ENCODE assay signal across 32 mouse cellular contexts in genomic region chr5:123512102-123512501, GRCm38 (mm10). TPM values are rescaled to one million over a fixed set of nuclear protein-coding genes. Genes with fewer than 3 reads are reported as not detected.
DNase-seq lines count a peak whose midpoint lies in the region; ATAC-seq and TF ChIP-seq lines count a peak whose summit lies in the region.
"Had no signal": no experiment of that assay in that cellular context is flagged by ENCODE, and none has a peak within 500 bp of the region (broad histone marks: within the 10 kb centered on the region; RNA-seq: fewer than 3 reads in every experiment).

No protein-coding gene starts in this region.

- TF ChIP-seq EP300 in heart, postnatal 0 days (IDR thresholded peaks at IDR 0.05; ENCODE audit: low read depth), result no peak
- no peak for TF ChIP-seq EP300 in heart, adult 2 months (IDR thresholded peaks at IDR 0.05; ENCODE audit: insufficient read depth, low read depth, low read length)

- no peak overlapping the region for H3K4me3 ChIP-seq in heart, postnatal 0 days (ENCODE audit: low read depth, low read length)
- H3K4me3 ChIP-seq in heart, embryonic 11.5 days (ENCODE audit: low read depth, low read length), result no peak overlapping the region
- no peak overlapping the region for H3K4me3 ChIP-seq in liver, embryonic 13.5 days (replicated peaks)
- no peak overlapping the region for H3K4me3 ChIP-seq in myocyte
- H3K4me3 ChIP-seq in heart, adult 2 months, result no peak overlapping the region
- H3K4me3 ChIP-seq: embryonic facial prominence, embryonic 15.5 days; forebrain, embryonic 12.5 days; hindbrain, embryonic 12.5 days; limb, embryonic 15.5 days; neural tube, embryonic 15.5 days had no signal

- peaks cover 21% of the 10 kb centered on the region for H3K27me3 ChIP-seq in heart, postnatal 0 days (ENCODE audit: control insufficient read depth, insufficient read depth, low read length)
- peaks cover 23% of the 10 kb centered on the region for H3K27me3 ChIP-seq in heart, embryonic 11.5 days (ENCODE audit: control insufficient read depth, insufficient read depth, low read length)
- H3K27me3 ChIP-seq in liver, embryonic 13.5 days, result peaks cover 38% of the 10 kb centered on the region
- H3K27me3 ChIP-seq in myocyte (ENCODE audit: control insufficient read depth, insufficient read depth, insufficient read length), result no peaks in the 10 kb centered on the region
- no peaks in the 10 kb centered on the region for H3K27me3 ChIP-seq in heart, adult 2 months (ENCODE audit: control insufficient read depth, insufficient read depth, low read length)
- H3K27me3 ChIP-seq: neural tube, embryonic 15.5 days had no signal

- DNase-seq in heart, postnatal 0 days (ENCODE audit: low spot score), result no peak
- peak; percentile 34 for DNase-seq in liver, embryonic 13.5 days
- no peak for DNase-seq in kidney, adult 8-10 months
- DNase-seq in heart, adult 2 months, result no peak
- DNase-seq in gastrocnemius, adult 8-10 months (ENCODE audit: low spot score in 2 of 2), result no peak
- DNase-seq: adrenal gland, adult 8-10 months; cerebellum, adult 11 months; cerebellum, postnatal 14 days; embryo, embryonic 11 days; gastrocnemius, postnatal 10 days; heart, postnatal 10 days; kidney, postnatal 10 days; lung, postnatal 10 days; midbrain, embryonic 14.5 days; thymus, adult 18-20 months; thymus, postnatal 4 days had no signal

- H3K27ac ChIP-seq in heart, postnatal 0 days (ENCODE audit: low read depth), result no peak overlapping the region
- H3K27ac ChIP-seq in heart, embryonic 11.5 days (ENCODE audit: low read depth, low read length), result no peak overlapping the region
- H3K27ac ChIP-seq in liver, embryonic 13.5 days, result peak overlapping the region; percentile 19; the same call in 1 of the 2 replicates
- H3K27ac ChIP-seq in heart, adult 2 months, result no peak overlapping the region
- H3K27ac ChIP-seq: embryonic facial prominence, embryonic 15.5 days; forebrain, embryonic 12.5 days; hindbrain, embryonic 12.5 days; limb, embryonic 15.5 days; neural tube, embryonic 15.5 days had no signal

- no peak overlapping the region for H3K4me2 ChIP-seq in heart, postnatal 0 days (ENCODE audit: low read depth, low read length)
- H3K4me2 ChIP-seq in heart, embryonic 11.5 days, result no peak overlapping the region
- H3K4me2 ChIP-seq in liver, embryonic 13.5 days, result no peak overlapping the region
- H3K4me2 ChIP-seq in myocyte (ENCODE audit: low read depth), result no peak overlapping the region
- H3K4me2 ChIP-seq: embryonic facial prominence, embryonic 15.5 days; forebrain, embryonic 12.5 days; hindbrain, embryonic 12.5 days; limb, embryonic 15.5 days; neural tube, embryonic 15.5 days had no signal

- intact Hi-C loops in heart, adult 2 months (cut with DNase I), result no loop called here

- no peaks in the 10 kb centered on the region for H3K9me3 ChIP-seq in heart, postnatal 0 days (replicated peaks; ENCODE audit: control insufficient read depth, low read length)
- no peaks in the 10 kb centered on the region for H3K9me3 ChIP-seq in heart, embryonic 11.5 days (replicated peaks; ENCODE audit: control insufficient read depth, low read length)
- no peaks in the 10 kb centered on the region for H3K9me3 ChIP-seq in liver, embryonic 13.5 days (replicated peaks)
- H3K9me3 ChIP-seq: embryonic facial prominence, embryonic 15.5 days; forebrain, embryonic 12.5 days; hindbrain, embryonic 12.5 days; limb, embryonic 15.5 days; neural tube, embryonic 15.5 days had no signal

- H3K9ac ChIP-seq in heart, postnatal 0 days (replicated peaks; ENCODE audit: low read depth, low read length), result 0 out of 2 replicates have a peak overlapping the region, but pooled peaks have one; percentile 4
- no peak overlapping the region for H3K9ac ChIP-seq in heart, embryonic 11.5 days (ENCODE audit: low read depth, low read length)
- peak overlapping the region; percentile 11; the same call in 1 of the 2 replicates for H3K9ac ChIP-seq in liver, embryonic 13.5 days
- H3K9ac ChIP-seq in heart, adult 2 months (ENCODE audit: low read depth, low read length), result no peak overlapping the region
- H3K9ac ChIP-seq: embryonic facial prominence, embryonic 15.5 days; forebrain, embryonic 12.5 days; hindbrain, embryonic 12.5 days; limb, embryonic 15.5 days; neural tube, embryonic 15.5 days had no signal

- TF ChIP-seq CTCF in heart, postnatal 0 days (IDR thresholded peaks at IDR 0.05; ENCODE audit: low read depth), result no peak
- TF ChIP-seq CTCF in heart, adult 2 months (IDR thresholded peaks at IDR 0.05), result no peak

- no peaks in the 10 kb centered on the region for H3K79me2 ChIP-seq in myocyte (ENCODE audit: control insufficient read depth, insufficient read depth)
- no peaks in the 10 kb centered on the region for H3K79me2 ChIP-seq in heart, adult 2 months (replicated peaks; ENCODE audit: control insufficient read depth, insufficient read depth, low read length)

- peaks cover 14% of the 10 kb centered on the region for H3K4me1 ChIP-seq in heart, postnatal 0 days (ENCODE audit: control insufficient read depth, insufficient read depth)
- peaks cover 7% of the 10 kb centered on the region; the same call in 1 of the 2 replicates for H3K4me1 ChIP-seq in heart, embryonic 11.5 days (ENCODE audit: control insufficient read depth, insufficient read depth, low read length)
- H3K4me1 ChIP-seq in liver, embryonic 13.5 days (replicated peaks), result peaks cover 33% of the 10 kb centered on the region
- peaks cover 2% of the 10 kb centered on the region; the same call in 1 of the 2 replicates for H3K4me1 ChIP-seq in heart, adult 2 months (ENCODE audit: control insufficient read depth, insufficient read depth, low read length)

- no peak overlapping the region for H3ac ChIP-seq in myocyte (ENCODE audit: control insufficient read depth, insufficient read length)

- H3K36me3 ChIP-seq in heart, postnatal 0 days (replicated peaks; ENCODE audit: control insufficient read depth, insufficient read depth, low read length), result peaks cover 38% of the 10 kb centered on the region
- peaks cover 10% of the 10 kb centered on the region; the same call in 1 of the 2 replicates for H3K36me3 ChIP-seq in heart, embryonic 11.5 days (ENCODE audit: control insufficient read depth, insufficient read depth, low read length)
- H3K36me3 ChIP-seq in liver, embryonic 13.5 days, result peaks cover 42% of the 10 kb centered on the region
- peaks cover 7% of the 10 kb centered on the region for H3K36me3 ChIP-seq in myocyte (ENCODE audit: control insufficient read depth, insufficient read depth)
- H3K36me3 ChIP-seq in heart, adult 2 months (ENCODE audit: control insufficient read depth, insufficient read depth, low read length), result no peaks in the 10 kb centered on the region

- no peak for TF ChIP-seq POLR2A in myocyte (IDR thresholded peaks at IDR 0.05; ENCODE audit: insufficient read length, low read depth)
- TF ChIP-seq POLR2A in heart, adult 2 months (IDR thresholded peaks at IDR 0.05; ENCODE audit: insufficient read depth, low read depth, low read length), result no peak

- ATAC-seq in heart, postnatal 0 days (ENCODE audit: insufficient read depth, low read depth), result no peak
- ATAC-seq in heart, embryonic 11.5 days (replicated peaks; ENCODE audit: insufficient number of reproducible peaks, low FRiP score, low TSS enrichment), result no peak
- ATAC-seq in common myeloid progenitor, adult 5-6 weeks (replicated peaks; ENCODE audit: low read depth, poor library complexity, severe bottlenecking), result peak; percentile 46
- peak; percentile 82 for ATAC-seq in liver, embryonic 13.5 days (ENCODE audit: low read depth)
- ATAC-seq: intestine, postnatal 0 days had no signal

- 72% methylated on average over 3 of the region's 3 CpGs for WGBS in heart, postnatal 0 days
- 71% methylated on average over 3 of the region's 3 CpGs for WGBS in heart, embryonic 11.5 days (ENCODE audit: insufficient replicate concordance)
- 33% methylated on average over 3 of the region's 3 CpGs for WGBS in liver, embryonic 13.5 days (ENCODE audit: insufficient replicate concordance)
- WGBS in heart, adult 2 months, result 62% methylated on average over 3 of the region's 3 CpGs

RNA-seq across cellular contexts. Expression of gene B3gnt4, which starts 1.8 kb away (rescaled TPM):
- not detected in 2 replicates for total RNA-seq in heart, postnatal 0 days (2014; rRNA removed; ENCODE audit: low replicate concordance)
- polyA plus RNA-seq in heart, postnatal 0 days (2015; fragmentation: Nextera tagmentation; extraction: Ambion mirVana), result not detected in 2 replicates
- 0.20 TPM in 1 of 2 replicates, not detected in the other for polyA plus RNA-seq in heart, embryonic 11.5 days (2014; fragmentation: Nextera tagmentation; extraction: Ambion mirVana)
- 0.14 TPM in 1 of 2 replicates, not detected in the other for total RNA-seq in common myeloid progenitor, adult 5-6 weeks (2017)
- polyA plus RNA-seq in liver, embryonic 13.5 days (2015; fragmentation: Nextera tagmentation; extraction: Ambion mirVana), result 0.07 TPM in 2 replicates
- 0.05 TPM for polyA plus RNA-seq in myocyte (2012; fragmentation: generic; extraction: Trizol)
- not detected for total RNA-seq in heart, adult 2 months (2021)
- 0.45 TPM in 1 of 2 replicates, not detected in the other for polyA plus RNA-seq in heart, adult 2 months (2012; rRNA removed)
- not detected for total RNA-seq in gastrocnemius, adult 8-10 months (2022)
- total RNA-seq: gastrocnemius, postnatal 10 days; heart, adult 8-10 months; heart, postnatal 10 days; megakaryocyte, adult 5-6 weeks had no signal

RNA-seq across cellular contexts. Expression of gene Diablo, which starts 11.9 kb away (rescaled TPM):
- 79.1 and 99.4 TPM in 2 replicates for total RNA-seq in heart, postnatal 0 days (2014; rRNA removed; ENCODE audit: low replicate concordance)
- 105 and 107 TPM in 2 replicates for polyA plus RNA-seq in heart, postnatal 0 days (2015; fragmentation: Nextera tagmentation; extraction: Ambion mirVana)
- polyA plus RNA-seq in heart, embryonic 11.5 days (2014; fragmentation: Nextera tagmentation; extraction: Ambion mirVana), result 95.1 and 109 TPM in 2 replicates
- 38.3 and 60.5 TPM in 2 replicates for total RNA-seq in common myeloid progenitor, adult 5-6 weeks (2017)
- 67.3 and 74.4 TPM in 2 replicates for polyA plus RNA-seq in liver, embryonic 13.5 days (2015; fragmentation: Nextera tagmentation; extraction: Ambion mirVana)
- 54.2 TPM for polyA plus RNA-seq in myocyte (2012; fragmentation: generic; extraction: Trizol)
- 10 to 100 TPM; 64.7 to 71.5 TPM for total RNA-seq in heart, adult 2 months (2021)
- polyA plus RNA-seq in heart, adult 2 months (2012; rRNA removed), result 93.8 and 140 TPM in 2 replicates
- 10 to 100 TPM; 37.0 to 44.9 (median 41.6) TPM for total RNA-seq in gastrocnemius, adult 8-10 months (2022)

RNA-seq across cellular contexts. Expression of gene Gm49027, which starts 13.2 kb away (rescaled TPM):
- 1.1 TPM in 1 of 2 replicates, not detected in the other for total RNA-seq in heart, postnatal 0 days (2014; rRNA removed; ENCODE audit: low replicate concordance)
- 0.15 TPM in 1 of 2 replicates, not detected in the other for polyA plus RNA-seq in heart, postnatal 0 days (2015; fragmentation: Nextera tagmentation; extraction: Ambion mirVana)
- 0.24 and 0.25 TPM in 2 replicates for polyA plus RNA-seq in heart, embryonic 11.5 days (2014; fragmentation: Nextera tagmentation; extraction: Ambion mirVana)
- not detected in 2 replicates for total RNA-seq in common myeloid progenitor, adult 5-6 weeks (2017)
- 0.18 and 0.21 TPM in 2 replicates for polyA plus RNA-seq in liver, embryonic 13.5 days (2015; fragmentation: Nextera tagmentation; extraction: Ambion mirVana)
- polyA plus RNA-seq in myocyte (2012; fragmentation: generic; extraction: Trizol), result not detected
- total RNA-seq in heart, adult 2 months (2021), result under 1 TPM in 1 of 2 experiments, not detected in 1; 0.25 TPM
- polyA plus RNA-seq in heart, adult 2 months (2012; rRNA removed), result 0.62 and 2.4 TPM in 2 replicates
- total RNA-seq in gastrocnemius, adult 8-10 months (2022), result not detected
- total RNA-seq: heart, postnatal 10 days had no signal

RNA-seq across cellular contexts. Expression of gene Il31, which starts 22.8 kb away (rescaled TPM):
- not detected in 2 replicates for total RNA-seq in heart, postnatal 0 days (2014; rRNA removed; ENCODE audit: low replicate concordance)
- not detected in 2 replicates for polyA plus RNA-seq in heart, postnatal 0 days (2015; fragmentation: Nextera tagmentation; extraction: Ambion mirVana)
- not detected in 2 replicates for polyA plus RNA-seq in heart, embryonic 11.5 days (2014; fragmentation: Nextera tagmentation; extraction: Ambion mirVana)
- not detected in 2 replicates for total RNA-seq in common myeloid progenitor, adult 5-6 weeks (2017)
- not detected in 2 replicates for polyA plus RNA-seq in liver, embryonic 13.5 days (2015; fragmentation: Nextera tagmentation; extraction: Ambion mirVana)
- polyA plus RNA-seq in myocyte (2012; fragmentation: generic; extraction: Trizol), result not detected
- not detected for total RNA-seq in heart, adult 2 months (2021)
- polyA plus RNA-seq in heart, adult 2 months (2012; rRNA removed), result not detected in 2 replicates
- total RNA-seq in gastrocnemius, adult 8-10 months (2022), result not detected
- total RNA-seq: adrenal gland, adult 8-10 months; gastrocnemius, postnatal 10 days; heart, adult 8-10 months; heart, postnatal 10 days; layer of hippocampus, adult 18-20 months; left cerebral cortex, postnatal 25 days; megakaryocyte, adult 5-6 weeks had no signal
- polyA plus RNA-seq: embryonic facial prominence, embryonic 15.5 days; forebrain, embryonic 12.5 days; frontal cortex, adult 2 months; hindbrain, embryonic 12.5 days; intestine, postnatal 0 days; limb, embryonic 15.5 days; midbrain, embryonic 14.5 days; neural tube, embryonic 15.5 days; spleen, adult 2 months; stomach, embryonic 14.5 days had no signal

RNA-seq across cellular contexts. Expression of gene Lrrc43, which starts 23.0 kb away (rescaled TPM):
- not detected in 2 replicates for total RNA-seq in heart, postnatal 0 days (2014; rRNA removed; ENCODE audit: low replicate concordance)
- 0.05 TPM in 1 of 2 replicates, not detected in the other for polyA plus RNA-seq in heart, postnatal 0 days (2015; fragmentation: Nextera tagmentation; extraction: Ambion mirVana)
- polyA plus RNA-seq in heart, embryonic 11.5 days (2014; fragmentation: Nextera tagmentation; extraction: Ambion mirVana), result not detected in 2 replicates
- total RNA-seq in common myeloid progenitor, adult 5-6 weeks (2017), result not detected in 2 replicates
- polyA plus RNA-seq in liver, embryonic 13.5 days (2015; fragmentation: Nextera tagmentation; extraction: Ambion mirVana), result not detected in 2 replicates
- polyA plus RNA-seq in myocyte (2012; fragmentation: generic; extraction: Trizol), result not detected
- total RNA-seq in heart, adult 2 months (2021), result not detected
- 0.43 TPM in 1 of 2 replicates, not detected in the other for polyA plus RNA-seq in heart, adult 2 months (2012; rRNA removed)
- total RNA-seq in gastrocnemius, adult 8-10 months (2022), result not detected
- total RNA-seq: adrenal gland, adult 8-10 months; gastrocnemius, postnatal 10 days; heart, adult 8-10 months; heart, postnatal 10 days; megakaryocyte, adult 5-6 weeks had no signal
- polyA plus RNA-seq: forebrain, embryonic 12.5 days; intestine, postnatal 0 days; limb, embryonic 15.5 days; spleen, adult 2 months; stomach, embryonic 14.5 days had no signal

Comparison
In these comparisons a context has a peak if more than half of its experiments do, and no peak if none do; other contexts are left out.
1. H3K9ac ChIP-seq: peak in heart, postnatal 0 days (single experiment) and liver, embryonic 13.5 days (single experiment); none in heart, embryonic 11.5 days (single experiment) and heart, adult 2 months (single experiment).
2. ATAC-seq: peak in common myeloid progenitor, adult 5-6 weeks (single experiment) and liver, embryonic 13.5 days (single experiment); none in heart, postnatal 0 days (single experiment) and heart, embryonic 11.5 days (single experiment).